Mouse (Mus musculus): ENCODE data around the gene Hist1h4j. TPM values are rescaled to one million over a fixed set of nuclear protein-coding genes. Genes with fewer than 3 reads are reported as not detected.

Gene Hist1h4j
- polyA plus RNA-seq, 1 experiment from 2014 or later, result 0.81 TPM

GRCm38 (mm10) chr13:21784311-21784710 is 49.4 kb downstream of the Hist1h4j start:
- DNase-seq, result no peak
- Histone ChIP-seq H3K36me3 (no peaks in the 10 kb centered on the region), H3K27me3 (no peaks in the 10 kb centered on the region), H3K4me2 (peak overlapping the region; percentile 74), H3K9me3 (replicated peaks) (no peaks in the 10 kb centered on the region), H3K27ac (peak overlapping the region; percentile 100), H3K4me3 (replicated peaks) (peak overlapping the region; percentile 60), H3K4me1 (replicated peaks) (peaks cover 55% of the 10 kb centered on the region), H3K9ac (peak overlapping the region; percentile 84)
- 59% methylated on average over 6 of the region's 6 CpGs for WGBS (ENCODE audit: insufficient replicate concordance)
- ATAC-seq (ENCODE audit: low read depth), result no peak

Small RNA genes lying within 50 kb of the gene (microRNA-seq; reads per million reads assigned to microRNA genes)
- gene Gm44357 (not detected), gene Gm44367 (not detected), gene Gm44454 (1.5 reads per million)

Other genes starting within 250 kb of the Hist1h4j start
- 0.65 and 0.77 TPM in 2 replicates for gene AK157302, start 239.8 kb upstream of the Hist1h4j start, polyA plus RNA-seq (2015; fragmentation: Nextera tagmentation; extraction: Ambion mirVana)
- 6.6 and 7.4 TPM in 2 replicates for gene Gm11273, start 233.6 kb upstream of the Hist1h4j start, polyA plus RNA-seq (2015; fragmentation: Nextera tagmentation; extraction: Ambion mirVana)
- 1.1 and 1.2 TPM in 2 replicates for gene Zkscan8, start 203.9 kb upstream of the Hist1h4j start, polyA plus RNA-seq (2015; fragmentation: Nextera tagmentation; extraction: Ambion mirVana)
- gene Olfr1366, start 192.3 kb upstream of the Hist1h4j start, polyA plus RNA-seq (2015; fragmentation: Nextera tagmentation; extraction: Ambion mirVana), result not detected in 2 replicates
- gene Olfr1535, start 175.2 kb upstream of the Hist1h4j start, polyA plus RNA-seq (2015; fragmentation: Nextera tagmentation; extraction: Ambion mirVana), result not detected in 2 replicates
- not detected in 2 replicates for gene Olfr1364, start 153.3 kb upstream of the Hist1h4j start, polyA plus RNA-seq (2015; fragmentation: Nextera tagmentation; extraction: Ambion mirVana)
- not detected in 2 replicates for gene Olfr1362, start 121.0 kb upstream of the Hist1h4j start, polyA plus RNA-seq (2015; fragmentation: Nextera tagmentation; extraction: Ambion mirVana)
- not detected in 2 replicates for gene Olfr11, start 92.5 kb upstream of the Hist1h4j start, polyA plus RNA-seq (2015; fragmentation: Nextera tagmentation; extraction: Ambion mirVana)
- not detected in 2 replicates for gene Olfr1361, start 71.7 kb upstream of the Hist1h4j start, polyA plus RNA-seq (2015; fragmentation: Nextera tagmentation; extraction: Ambion mirVana)
- not detected in 2 replicates for gene Olfr1360, start 57.7 kb upstream of the Hist1h4j start, polyA plus RNA-seq (2015; fragmentation: Nextera tagmentation; extraction: Ambion mirVana)
- gene Olfr1359, start 37.0 kb upstream of the Hist1h4j start, polyA plus RNA-seq (2015; fragmentation: Nextera tagmentation; extraction: Ambion mirVana), result not detected in 2 replicates
- 1.8 and 3.0 TPM in 2 replicates for gene Hist1h2bl, start 18.9 kb upstream of the Hist1h4j start, polyA plus RNA-seq (2015; fragmentation: Nextera tagmentation; extraction: Ambion mirVana)
- gene Hist1h2ai, start 18.6 kb upstream of the Hist1h4j start, polyA plus RNA-seq (2015; fragmentation: Nextera tagmentation; extraction: Ambion mirVana), result 15.6 and 39.6 TPM in 2 replicates
- gene Hist1h3h, start 17.4 kb upstream of the Hist1h4j start, polyA plus RNA-seq (2015; fragmentation: Nextera tagmentation; extraction: Ambion mirVana), result 5.8 and 11.7 TPM in 2 replicates
- 4.3 and 8.6 TPM in 2 replicates for gene Hist1h2bm, start 13.0 kb upstream of the Hist1h4j start, polyA plus RNA-seq (2015; fragmentation: Nextera tagmentation; extraction: Ambion mirVana)
- gene Hist1h4k, start 15.4 kb downstream of the Hist1h4j start, polyA plus RNA-seq (2015; fragmentation: Nextera tagmentation; extraction: Ambion mirVana), result 2.8 and 5.6 TPM in 2 replicates
- 30.8 and 91.0 TPM in 2 replicates for gene Hist1h2ak, start 18.8 kb downstream of the Hist1h4j start, polyA plus RNA-seq (2015; fragmentation: Nextera tagmentation; extraction: Ambion mirVana)
- gene Hist1h2bn, start 19.1 kb downstream of the Hist1h4j start, polyA plus RNA-seq (2015; fragmentation: Nextera tagmentation; extraction: Ambion mirVana), result 4.4 and 14.4 TPM in 2 replicates
- 37.3 and 37.6 TPM in 2 replicates for gene Hist1h1b, start 45.6 kb downstream of the Hist1h4j start, polyA plus RNA-seq (2015; fragmentation: Nextera tagmentation; extraction: Ambion mirVana)
- gene Hist1h3i, start 48.3 kb downstream of the Hist1h4j start, polyA plus RNA-seq (2015; fragmentation: Nextera tagmentation; extraction: Ambion mirVana), result 164 and 194 TPM in 2 replicates
- gene Hist1h2an, start 52.2 kb downstream of the Hist1h4j start, polyA plus RNA-seq (2015; fragmentation: Nextera tagmentation; extraction: Ambion mirVana), result 5.8 and 15.9 TPM in 2 replicates
- gene Hist1h2bp, start 52.4 kb downstream of the Hist1h4j start, polyA plus RNA-seq (2015; fragmentation: Nextera tagmentation; extraction: Ambion mirVana), result 2.8 and 3.8 TPM in 2 replicates
- gene Hist1h2bq, start 75.1 kb downstream of the Hist1h4j start, polyA plus RNA-seq (2015; fragmentation: Nextera tagmentation; extraction: Ambion mirVana), result 22.0 and 34.4 TPM in 2 replicates
- gene Hist1h2ao, start 75.4 kb downstream of the Hist1h4j start, polyA plus RNA-seq (2015; fragmentation: Nextera tagmentation; extraction: Ambion mirVana), result 1.4 and 1.6 TPM in 2 replicates
- gene Hist1h4m, start 76.7 kb downstream of the Hist1h4j start, polyA plus RNA-seq (2015; fragmentation: Nextera tagmentation; extraction: Ambion mirVana), result not detected in 2 replicates
- gene Hist1h4n, start 97.1 kb downstream of the Hist1h4j start, polyA plus RNA-seq (2015; fragmentation: Nextera tagmentation; extraction: Ambion mirVana), result 14.8 and 21.6 TPM in 2 replicates
- gene Hist1h2ap, start 98.4 kb downstream of the Hist1h4j start, polyA plus RNA-seq (2015; fragmentation: Nextera tagmentation; extraction: Ambion mirVana), result 4,833 and 5,264 TPM in 2 replicates
- gene Hist1h2br, start 98.7 kb downstream of the Hist1h4j start, polyA plus RNA-seq (2015; fragmentation: Nextera tagmentation; extraction: Ambion mirVana), result 22.5 and 35.7 TPM in 2 replicates
- 0.89 and 1.0 TPM in 2 replicates for gene Zfp184, start 210.0 kb downstream of the Hist1h4j start, polyA plus RNA-seq (2015; fragmentation: Nextera tagmentation; extraction: Ambion mirVana)
- not detected in 2 replicates for gene Pom121l2, start 246.1 kb downstream of the Hist1h4j start, polyA plus RNA-seq (2015; fragmentation: Nextera tagmentation; extraction: Ambion mirVana)